Mouse (Mus musculus) liver, adult 2 months (tissue): ENCODE measurements around the gene Pcna. TPM values are rescaled to one million over a fixed set of nuclear protein-coding genes. Genes with fewer than 3 reads are reported as not detected.

ENCODE experiments used
- DNase-seq: peaks from one replicate; pipeline ENCODE4 v3.0.0-alpha.2; 2011; ENCODE audit warnings: low read depth, low spot score; ENCODE audit errors: extremely low read depth
- H3K27ac ChIP-seq: fragments of 200-500 bp; replicated peaks from 2 replicates; pipeline ENCODE4 v1.5.1; 2012; ENCODE audit warnings: low read depth, mild to moderate bottlenecking, control low read depth, inconsistent platforms, low read length; ENCODE audit not compliant: insufficient read depth
- H3K27me3 ChIP-seq: fragments of 200-500 bp; 2 replicates; pipeline ENCODE4 v1.6.1; 2012; ENCODE audit warnings: mild to moderate bottlenecking, moderate library complexity, low read length, inconsistent platforms; ENCODE audit not compliant: control insufficient read depth, insufficient read depth
- H3K36me3 ChIP-seq: fragments of 200-500 bp; 2 replicates; pipeline ENCODE4 v1.6.1; 2012; ENCODE audit warnings: low read length, inconsistent platforms; ENCODE audit not compliant: control insufficient read depth, insufficient read depth
- H3K4me1 ChIP-seq: fragments of 200-500 bp; 2 replicates; pipeline ENCODE4 v1.6.1; 2011; ENCODE audit warnings: low read length; ENCODE audit not compliant: control insufficient read depth, insufficient read depth
- H3K4me3 ChIP-seq: fragments of 200-500 bp; 2 replicates; pipeline ENCODE4 v1.5.1; 2011; ENCODE audit warnings: low read depth, mild to moderate bottlenecking, control low read depth, low read length, moderate library complexity; ENCODE audit not compliant: insufficient read depth
- H3K79me2 ChIP-seq: fragments of 200-500 bp; 2 replicates; pipeline ENCODE4 v1.6.1; 2012; ENCODE audit warnings: inconsistent platforms, mild to moderate bottlenecking, low read length, moderate library complexity; ENCODE audit not compliant: control insufficient read depth, insufficient read depth
- H3K9ac ChIP-seq: fragments of 200-500 bp; 2 replicates; pipeline ENCODE4 v1.6.1; 2012; ENCODE audit warnings: low read depth, mild to moderate bottlenecking, control low read depth, inconsistent platforms, low read length
- CTCF ChIP-seq: fragments of 200-500 bp; IDR thresholded peaks from 2 replicates; pipeline ENCODE4 v1.5.1; 2011; ENCODE audit warnings: low read depth, low read length, control low read depth
- POLR2A ChIP-seq: fragments of 200-500 bp; IDR thresholded peaks from 2 replicates; pipeline ENCODE4 v1.6.1; 2011; ENCODE audit warnings: low read length, control low read depth; ENCODE audit not compliant: insufficient read depth; ENCODE audit errors: extremely low read depth
- WGBS: fragments of 180-500 bp; shearing (Covaris S2); methylation state at CpG from one replicate; pipeline ENCODE4 v1.1.7; 2018; 5-methylcytosine and 5-hydroxymethylcytosine counted together
- polyA plus RNA-seq: library from polyadenylated mRNA; depleted of rRNA; stranded (reverse); fragments of >200 nt; gene quantifications from 2 replicates; pipeline ENCODE4 v1.2.3, GENCODE M21; 2012
- total RNA-seq: library from RNA; depleted of rRNA; stranded (reverse); fragments of >200 nt; gene quantifications from 2 replicates; pipeline ENCODE4 v1.2.3, GENCODE M21; 2014

Pcna gene
- total and polyA plus RNA-seq, 2 experiments: 20.6 to 39.0 TPM

DNA sequence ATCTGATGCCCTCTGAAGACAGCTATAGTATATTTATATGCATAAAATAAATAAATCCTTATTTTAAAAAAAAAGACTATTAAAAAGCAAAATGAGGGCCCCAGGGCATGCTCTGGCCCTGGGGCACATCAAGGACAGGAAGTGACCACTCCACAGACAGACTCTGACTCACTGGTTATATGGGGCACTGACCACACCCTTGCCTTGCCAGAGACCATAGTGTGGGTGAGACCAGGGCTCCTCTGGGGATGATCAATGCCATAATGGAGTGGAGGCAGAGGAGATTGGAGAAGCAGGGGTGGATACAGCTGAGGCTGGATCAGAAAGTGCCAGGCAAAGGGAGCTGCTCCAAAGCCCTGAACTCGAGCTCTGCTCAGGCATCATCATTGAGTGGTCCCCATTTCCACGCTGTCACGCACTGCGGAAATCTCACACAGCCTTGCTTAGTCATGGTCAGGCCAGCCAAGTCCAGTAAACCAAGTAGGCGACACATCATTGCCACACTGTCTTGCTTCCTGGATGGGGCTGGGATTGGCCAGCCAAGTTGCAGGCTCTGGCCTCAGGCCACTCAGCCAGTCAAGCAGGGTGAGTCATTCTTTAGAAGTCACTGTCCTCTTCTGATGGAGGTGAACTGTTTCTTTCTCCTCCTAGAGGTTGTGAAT is 41.0 kb downstream of the Pcna start:
- TF ChIP-seq POLR2A (no peak), CTCF (no peak)
- no peaks in the 10 kb centered on the region for H3K27me3 ChIP-seq
- peak; percentile 15 for DNase-seq
- 80% methylated on average over 5 of the region's 5 CpGs for WGBS
- H3K27ac ChIP-seq: no peak overlapping the region
- H3K36me3 ChIP-seq: no peaks in the 10 kb centered on the region
- H3K4me1 ChIP-seq: no peaks in the 10 kb centered on the region
- H3K79me2 ChIP-seq: no peaks in the 10 kb centered on the region
- no peak overlapping the region for H3K4me3 ChIP-seq
- no peak overlapping the region for H3K9ac ChIP-seq

DNA sequence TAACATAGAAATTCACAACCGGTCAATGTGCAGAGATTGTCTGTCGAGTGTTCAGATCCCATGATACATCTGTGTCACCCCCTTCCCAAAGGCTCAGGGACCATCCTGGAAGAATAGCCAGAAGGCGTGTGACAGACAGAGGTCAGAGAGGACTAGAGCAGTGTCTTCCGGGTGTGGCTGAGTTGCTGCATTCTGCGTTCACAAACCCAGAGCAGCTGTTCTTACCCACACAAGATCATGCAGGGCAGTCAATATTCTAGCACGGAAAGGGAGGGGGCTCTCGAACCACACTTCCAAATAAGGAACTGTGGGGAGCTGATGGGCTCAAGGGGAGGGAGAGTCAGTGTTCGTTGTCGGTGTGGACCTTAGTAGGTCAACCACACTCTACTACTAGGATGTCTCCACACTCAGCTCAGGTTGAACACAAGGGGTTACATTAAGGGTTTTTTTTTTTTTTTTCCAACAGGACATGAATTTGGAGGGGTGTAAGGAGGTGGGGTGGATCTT is 42.3 kb downstream of the Pcna start:
- no peak overlapping the region for H3K27ac ChIP-seq
- no peaks in the 10 kb centered on the region for H3K4me1 ChIP-seq
- H3K9ac ChIP-seq: no peak overlapping the region
- no peak for DNase-seq
- no peaks in the 10 kb centered on the region for H3K79me2 ChIP-seq
- no peaks in the 10 kb centered on the region for H3K36me3 ChIP-seq
- 88% methylated on average over 9 of the region's 9 CpGs for WGBS
- TF ChIP-seq CTCF: no peak
- TF ChIP-seq POLR2A: no peak
- no peaks in the 10 kb centered on the region for H3K27me3 ChIP-seq
- H3K4me3 ChIP-seq: no peak overlapping the region

DNA sequence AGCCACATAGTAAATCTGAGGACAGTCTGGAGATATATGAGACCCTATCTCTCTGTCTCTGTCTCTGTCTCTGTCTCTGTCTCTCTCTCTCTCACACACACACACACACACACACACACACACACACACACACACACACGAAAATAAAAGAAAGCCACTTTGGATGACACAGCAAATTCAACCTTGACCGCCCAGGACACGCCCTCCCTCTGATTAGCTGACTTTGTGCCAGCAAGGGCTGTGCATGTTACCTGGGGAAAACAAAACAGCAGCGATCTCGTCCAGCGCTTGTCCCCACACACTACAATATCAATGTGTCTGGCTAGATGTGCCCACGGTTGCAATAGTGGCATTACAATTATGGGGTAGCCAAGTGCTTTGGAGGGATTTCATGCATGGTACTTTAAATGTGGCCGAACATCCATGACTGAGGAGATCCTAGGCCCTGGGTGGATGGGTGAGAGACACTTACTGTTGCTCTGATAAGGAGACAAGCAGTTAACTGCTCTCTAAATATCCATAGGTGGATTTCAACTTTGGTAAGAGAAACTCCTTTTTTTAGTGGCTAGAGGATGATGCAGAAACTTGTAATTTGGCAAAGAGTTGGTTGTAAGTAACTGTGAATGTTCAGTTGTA is 44.8 kb downstream of the Pcna start:
- Histone ChIP-seq H3K9ac (no peak overlapping the region), H3K27me3 (no peaks in the 10 kb centered on the region), H3K4me1 (no peaks in the 10 kb centered on the region), H3K79me2 (no peaks in the 10 kb centered on the region), H3K27ac (no peak overlapping the region), H3K36me3 (no peaks in the 10 kb centered on the region), H3K4me3 (no peak overlapping the region)
- TF ChIP-seq POLR2A: no peak
- 63% methylated on average over 8 of the region's 8 CpGs for WGBS
- DNase-seq: peak; percentile 52

DNA sequence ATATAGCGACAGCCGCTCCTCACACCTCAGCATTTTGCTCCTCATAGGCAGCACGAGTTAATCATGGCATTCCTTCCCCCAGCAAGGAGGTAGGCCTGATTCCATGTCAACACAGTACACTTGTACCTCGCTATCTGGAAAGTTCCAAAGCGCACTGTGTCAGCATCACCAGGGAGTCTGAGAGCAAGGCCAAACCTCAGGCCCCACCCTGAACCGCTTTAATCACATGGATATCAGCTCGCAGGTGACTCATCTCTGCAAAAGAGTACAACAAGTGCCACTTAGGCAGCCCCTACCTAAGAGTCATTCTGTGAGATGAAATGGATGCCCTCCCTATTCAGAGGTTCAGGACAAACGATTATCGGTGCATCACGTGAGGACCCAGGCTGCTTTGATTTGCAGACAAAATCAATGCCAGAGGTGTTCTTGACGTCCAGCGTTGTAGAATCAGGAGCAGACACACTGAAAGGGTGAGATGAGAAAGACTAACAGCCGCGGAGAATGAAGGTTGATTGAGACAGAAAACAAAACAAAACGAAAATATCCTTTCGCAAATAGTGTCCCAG is 46.7 kb downstream of the Pcna start:
- DNase-seq: no peak
- WGBS: 85% methylated on average over 16 of the region's 16 CpGs
- H3K79me2 ChIP-seq: no peaks in the 10 kb centered on the region

DNA sequence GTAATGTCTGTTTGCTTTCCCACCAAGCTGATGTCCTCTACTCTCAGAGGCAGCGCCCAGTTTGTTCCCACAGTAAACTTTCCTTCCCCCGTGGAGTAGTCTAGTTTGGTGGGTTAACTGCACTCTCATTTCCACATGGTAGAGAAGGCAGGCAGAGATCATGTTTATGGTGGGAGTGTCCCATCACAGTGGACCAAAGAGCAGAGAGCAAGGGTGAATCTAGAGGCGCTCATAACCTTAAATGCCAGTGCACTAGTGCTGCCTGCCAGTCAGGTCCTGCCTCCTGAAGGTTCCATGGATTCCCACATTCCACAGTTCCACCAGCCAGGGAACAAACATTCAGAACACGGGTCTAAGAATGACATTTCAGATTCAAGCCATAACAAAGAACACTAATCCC is 47.6 kb downstream of the Pcna start:
- TF ChIP-seq POLR2A (no peak), CTCF (no peak)
- no peak for DNase-seq
- Histone ChIP-seq H3K4me1 (no peaks in the 10 kb centered on the region), H3K4me3 (no peak overlapping the region), H3K9ac (no peak overlapping the region), H3K27ac (no peak overlapping the region), H3K36me3 (no peaks in the 10 kb centered on the region), H3K79me2 (no peaks in the 10 kb centered on the region), H3K27me3 (no peaks in the 10 kb centered on the region)
- 69% methylated on average over 4 of the region's 4 CpGs for WGBS

More for the DNA sequence above, 46.7 kb downstream of the Pcna start:
- H3K27me3 ChIP-seq: no peaks in the 10 kb centered on the region
- H3K4me1 ChIP-seq: no peaks in the 10 kb centered on the region
- H3K4me3 ChIP-seq: no peak overlapping the region
- H3K36me3 ChIP-seq: no peaks in the 10 kb centered on the region
- TF ChIP-seq CTCF (no peak), POLR2A (no peak)
- H3K27ac ChIP-seq: no peak overlapping the region
- H3K9ac ChIP-seq: no peak overlapping the region

DNA sequence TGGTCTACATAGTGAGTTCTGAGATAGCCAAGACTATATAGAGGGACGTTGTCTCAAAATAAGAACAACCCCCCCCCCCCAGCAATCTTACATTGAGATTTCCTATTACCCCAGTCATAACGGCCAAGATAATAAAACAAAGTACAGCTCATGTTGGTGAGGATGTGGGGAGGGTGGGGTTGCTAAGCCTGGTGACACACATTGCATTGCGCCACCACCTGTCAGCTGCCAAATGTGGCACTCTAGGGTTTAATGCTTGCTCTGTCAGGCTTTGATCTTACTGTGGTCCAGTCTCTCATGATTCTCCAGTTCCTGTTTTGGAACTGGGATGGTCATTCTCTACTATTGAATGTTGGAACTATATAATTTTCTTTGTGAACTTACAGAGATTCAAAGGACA is 49.3 kb downstream of the Pcna start:
- 70% methylated on average over 3 of the region's 3 CpGs for WGBS
- TF ChIP-seq POLR2A (no peak), CTCF (no peak)
- Histone ChIP-seq H3K36me3 (no peaks in the 10 kb centered on the region), H3K79me2 (no peaks in the 10 kb centered on the region), H3K27me3 (no peaks in the 10 kb centered on the region), H3K4me3 (no peak overlapping the region), H3K27ac (no peak overlapping the region), H3K9ac (no peak overlapping the region), H3K4me1 (no peaks in the 10 kb centered on the region)
- DNase-seq: peak; percentile 20
